Mouse (Mus musculus) C2C12 (cell line): ENCODE measurements at regions not wholly inside any gene's neighbourhood (a gene's known extent, or its start where the extent isn't known, plus 50 kb on each side); places are given as distances from the start of the nearest gene placed in this dataset.

Experiments
- H3K27me3 ChIP-seq: one replicate; pipeline ENCODE4 v1.6.1; 2011; ENCODE audit not compliant: control insufficient read depth, insufficient read depth, insufficient read length
- H3K36me3 ChIP-seq: one replicate; pipeline ENCODE4 v1.6.1; 2011; ENCODE audit not compliant: control insufficient read depth, insufficient read depth
- H3K4me3 ChIP-seq: one replicate; pipeline ENCODE4 v1.5.1; 2011; ENCODE audit warnings: mild to moderate bottlenecking, control low read depth; ENCODE audit not compliant: poor library complexity, insufficient read depth, severe bottlenecking
- H3K79me2 ChIP-seq: one replicate; pipeline ENCODE4 v1.6.1; 2011; ENCODE audit not compliant: control insufficient read depth, insufficient read depth
- H3K79me3 ChIP-seq: one replicate; pipeline ENCODE4 v1.6.1; 2011; ENCODE audit warnings: low read depth, control low read depth
- H3ac ChIP-seq: one replicate; pipeline ENCODE3; 2011; ENCODE audit warnings: low read depth; ENCODE audit not compliant: control insufficient read depth, insufficient read length
- CEBPB ChIP-seq: IDR thresholded peaks from one replicate; pipeline ENCODE4 v1.6.1; 2011; ENCODE audit warnings: low read depth, mild to moderate bottlenecking, control low read depth, moderate library complexity
- CTCF ChIP-seq: IDR thresholded peaks from one replicate; pipeline ENCODE4 v1.5.1; 2011; ENCODE audit not compliant: control insufficient read depth, insufficient read depth, insufficient read length
- FOSL1 ChIP-seq: IDR thresholded peaks from one replicate; pipeline ENCODE4 v1.8.0; 2011; ENCODE audit warnings: mild to moderate bottlenecking, low read length; ENCODE audit not compliant: poor library complexity, insufficient read depth, severe bottlenecking
- MAX ChIP-seq: IDR thresholded peaks from one replicate; pipeline ENCODE4 v1.6.1; 2011; ENCODE audit warnings: mild to moderate bottlenecking, control low read depth
- MYOD1 ChIP-seq: IDR thresholded peaks from one replicate; pipeline ENCODE4 v1.6.1; 2011; ENCODE audit warnings: low read depth; ENCODE audit not compliant: control insufficient read depth, insufficient read length
- MYOG ChIP-seq: IDR thresholded peaks from one replicate; pipeline ENCODE4 v1.6.1; 2011; ENCODE audit not compliant: control insufficient read depth, insufficient read length; ENCODE audit errors: extremely low read depth
- USF1 ChIP-seq: IDR thresholded peaks from one replicate; pipeline ENCODE4 v1.6.1; 2011; ENCODE audit warnings: low read depth, mild to moderate bottlenecking, control low read depth, moderate library complexity

DNA sequence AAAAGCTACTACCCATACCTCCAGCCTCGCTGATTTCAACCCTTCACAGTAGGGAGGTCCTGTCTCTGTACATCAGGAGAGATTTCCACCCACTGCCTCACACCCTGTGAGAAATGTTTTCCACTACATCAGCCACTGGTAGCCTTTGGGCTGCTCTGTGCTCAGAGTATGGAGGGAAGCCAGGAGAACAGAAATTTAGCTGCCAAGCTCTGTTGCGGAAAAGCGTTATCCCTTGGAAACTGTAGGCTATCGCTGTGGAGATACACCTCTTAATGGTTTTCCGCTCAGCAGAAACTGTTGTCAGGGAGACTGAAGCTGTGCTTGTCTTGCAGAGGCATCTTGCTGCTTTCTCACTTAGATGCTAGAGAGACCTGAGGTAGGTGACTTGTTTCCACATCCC, 138.9 kb downstream of the Sp3 start:
- Histone ChIP-seq H3ac (no peak overlapping the region), H3K36me3 (no peaks in the 10 kb centered on the region), H3K4me3 (no peak overlapping the region), H3K79me2 (no peaks in the 10 kb centered on the region), H3K27me3 (no peaks in the 10 kb centered on the region), H3K79me3 (no peaks in the 10 kb centered on the region)
- no peak for TF ChIP-seq MYOD1
- no peak for TF ChIP-seq MYOG
- TF ChIP-seq CEBPB: no peak
- no peak for TF ChIP-seq MAX
- TF ChIP-seq FOSL1: no peak
- TF ChIP-seq CTCF: no peak
- TF ChIP-seq USF1: no peak

DNA sequence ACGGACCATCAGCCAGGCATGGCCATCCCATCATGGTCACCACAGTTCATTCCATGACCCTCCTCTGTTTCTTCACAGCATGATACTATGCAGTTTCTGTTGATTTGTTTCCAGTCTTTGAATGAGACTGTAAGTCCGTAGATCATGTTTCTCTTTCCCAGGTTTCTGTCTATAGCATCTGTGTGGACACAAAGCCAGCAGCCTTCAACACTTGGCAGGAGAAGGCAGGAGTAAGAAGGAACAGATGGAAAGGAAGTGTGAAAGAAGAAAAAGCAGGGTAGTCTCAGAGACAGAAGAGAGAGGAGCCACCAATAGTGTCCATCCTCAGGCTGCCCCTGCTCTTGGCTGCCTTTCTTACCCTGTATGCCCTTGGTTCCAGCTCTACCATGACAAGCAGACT, 136.6 kb downstream of the Sp3 start:
- Histone ChIP-seq H3K79me3 (no peaks in the 10 kb centered on the region), H3ac (no peak overlapping the region), H3K27me3 (no peaks in the 10 kb centered on the region), H3K36me3 (no peaks in the 10 kb centered on the region), H3K79me2 (no peaks in the 10 kb centered on the region), H3K4me3 (no peak overlapping the region)
- TF ChIP-seq CTCF (no peak), USF1 (no peak), FOSL1 (no peak), MYOG (no peak)

DNA sequence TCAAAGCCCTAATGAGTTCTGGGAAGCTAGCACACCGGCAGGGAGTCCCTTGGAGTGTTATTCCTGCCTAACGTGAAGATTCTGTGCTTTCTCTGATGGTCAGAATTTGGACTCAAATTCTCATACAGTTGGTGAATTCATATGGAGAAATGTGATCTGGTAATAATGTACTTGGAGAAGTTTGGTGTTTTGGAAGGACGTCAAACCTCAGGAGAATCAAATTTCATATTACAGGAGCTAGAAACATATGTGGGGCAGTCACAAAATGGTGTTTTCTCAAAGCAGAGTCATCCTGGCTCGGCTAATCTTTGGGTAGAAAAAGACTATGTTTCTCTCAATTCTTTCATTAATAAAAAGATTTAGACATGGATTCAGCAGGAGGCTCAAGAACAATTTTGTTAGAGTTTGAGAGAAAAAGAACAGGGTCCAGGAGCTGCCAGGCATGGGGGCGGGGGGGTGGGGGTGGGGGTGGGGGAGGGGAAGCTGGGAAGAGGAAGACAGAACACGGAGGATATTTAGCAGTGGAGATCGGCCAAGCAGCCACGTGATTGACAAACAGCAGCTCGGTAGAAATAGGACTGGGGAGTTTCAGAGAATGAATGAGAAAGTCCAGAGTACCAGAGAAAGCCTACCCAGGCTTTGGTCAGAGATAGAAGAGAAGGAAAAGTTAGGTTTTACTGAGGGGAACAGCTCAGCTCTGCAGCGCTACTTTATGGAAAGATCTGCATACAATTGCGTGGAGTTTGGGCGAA, 130.6 kb downstream of the Sp3 start:
- H3K79me2 ChIP-seq: no peaks in the 10 kb centered on the region
- no peak overlapping the region for H3ac ChIP-seq
- H3K27me3 ChIP-seq: no peaks in the 10 kb centered on the region
- H3K36me3 ChIP-seq: no peaks in the 10 kb centered on the region
- no peaks in the 10 kb centered on the region for H3K79me3 ChIP-seq
- H3K4me3 ChIP-seq: no peak overlapping the region
- no peak for TF ChIP-seq USF1
- TF ChIP-seq CEBPB: no peak
- no peak for TF ChIP-seq MYOD1
- TF ChIP-seq CTCF: no peak
- TF ChIP-seq MAX: no peak
- no peak for TF ChIP-seq FOSL1
- no peak for TF ChIP-seq MYOG

DNA sequence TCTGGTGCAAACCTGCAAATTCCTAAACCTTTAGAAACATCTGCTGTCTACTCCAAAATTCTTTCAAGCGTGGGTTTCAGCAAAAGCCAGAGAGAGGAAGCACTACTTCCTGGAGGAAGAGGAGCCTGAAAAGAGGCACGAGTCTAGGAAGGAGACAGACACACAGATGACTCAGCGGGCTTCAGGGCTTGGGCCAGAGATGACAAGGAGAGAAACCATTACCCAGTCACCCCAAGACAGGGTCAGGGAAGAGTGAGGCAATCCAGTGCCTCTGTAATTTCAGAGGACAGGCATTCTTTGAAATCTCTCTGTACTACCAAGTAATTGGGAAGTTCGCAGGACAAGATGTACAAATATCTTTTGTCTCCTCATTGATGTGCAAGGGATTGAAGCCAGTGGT, 127.7 kb downstream of the Sp3 start:
- H3K79me3 ChIP-seq: no peaks in the 10 kb centered on the region
- H3ac ChIP-seq: no peak overlapping the region
- H3K36me3 ChIP-seq: no peaks in the 10 kb centered on the region
- TF ChIP-seq MYOD1: no peak
- TF ChIP-seq CTCF: no peak
- TF ChIP-seq MAX: no peak
- TF ChIP-seq USF1: no peak
- no peak for TF ChIP-seq MYOG
- no peak for TF ChIP-seq FOSL1
- TF ChIP-seq CEBPB: no peak
- H3K27me3 ChIP-seq: no peaks in the 10 kb centered on the region
- H3K4me3 ChIP-seq: no peak overlapping the region
- H3K79me2 ChIP-seq: no peaks in the 10 kb centered on the region

- no peak overlapping the region for H3ac ChIP-seq
- TF ChIP-seq FOSL1 (no peak), MYOG (no peak), CTCF (no peak), CEBPB (no peak), MYOD1 (no peak), MAX (no peak), USF1 (no peak)
- no peaks in the 10 kb centered on the region for H3K36me3 ChIP-seq
- no peaks in the 10 kb centered on the region for H3K79me2 ChIP-seq
- H3K79me3 ChIP-seq: no peaks in the 10 kb centered on the region
- H3K4me3 ChIP-seq: no peak overlapping the region
- H3K27me3 ChIP-seq: no peaks in the 10 kb centered on the region
These were observed 124.8 kb downstream of the Sp3 start for GRCm38 (mm10) chr2:72855276-72855970.
